Mouse (Mus musculus): Measurements from ENCODE around the gene 4930578G10Rik.
"Not testable (repeated sequence)": the region's sequence is repeated elsewhere in the genome, so short reads cannot be mapped to it uniquely, and the experiment has no call there.

The 4930578G10Rik gene

GRCm38 (mm10) chr4:42735245-42735644, at the start of gene 4930578G10Rik:
Gene 4930578G10Rik (plus strand): TSS chr4:42735545.
- DNase-seq (ENCODE audit: low read depth, low spot score) = not testable (repeated sequence)

GRCm38 (mm10) chr4:42756477-42756876, 21.1 kb downstream of the 4930578G10Rik start, which contains the start of gene Ccl19:
Gene Ccl19 (minus strand): TSS chr4:42756577.
- not testable (repeated sequence) for DNase-seq (ENCODE audit: low read depth, low spot score)

GRCm38 (mm10) chr4:42773893-42774292, 38.5 kb downstream of the 4930578G10Rik start, which contains the start of gene Ccl21a:
Gene Ccl21a (minus strand): TSS chr4:42773993.
- not testable (repeated sequence) for DNase-seq (ENCODE audit: low read depth, low spot score)

GRCm38 (mm10) chr4:42853788-42854187, 118.4 kb downstream of the 4930578G10Rik start, which contains the start of gene Fam205a1:
Gene Fam205a1 (minus strand): TSS chr4:42853888.
- DNase-seq (ENCODE audit: low read depth, low spot score) = not testable (repeated sequence)

GRCm38 (mm10) chr4:42856671-42857070, 121.3 kb downstream of the 4930578G10Rik start, which contains the start of gene Gm12394:
Gene Gm12394 (minus strand): TSS chr4:42856771.
- not testable (repeated sequence) for DNase-seq (ENCODE audit: low read depth, low spot score)

- not testable (repeated sequence) for DNase-seq (ENCODE audit: low read depth, low spot score)
Observed at GRCm38 (mm10) chr4:42860483-42860882, 125.1 kb downstream of the 4930578G10Rik start.

GRCm38 (mm10) chr4:42863487-42863886, 128.1 kb downstream of the 4930578G10Rik start:
- not testable (repeated sequence) for DNase-seq (ENCODE audit: low read depth, low spot score)

- no peak for DNase-seq (ENCODE audit: low read depth, low spot score)
Observed at GRCm38 (mm10) chr4:42867390-42867789, 132.0 kb downstream of the 4930578G10Rik start.

GRCm38 (mm10) chr4:42868193-42868592, 132.8 kb downstream of the 4930578G10Rik start:
- no peak for DNase-seq (ENCODE audit: low read depth, low spot score)

- DNase-seq (ENCODE audit: low read depth, low spot score) = no peak
Observed at GRCm38 (mm10) chr4:42870748-42871147, 135.4 kb downstream of the 4930578G10Rik start.

GRCm38 (mm10) chr4:42872151-42872550, 136.8 kb downstream of the 4930578G10Rik start:
- no peak for DNase-seq (ENCODE audit: low read depth, low spot score)

GRCm38 (mm10) chr4:42872746-42873435, 137.5 kb downstream of the 4930578G10Rik start:
- no peak for DNase-seq (ENCODE audit: low read depth, low spot score)

- DNase-seq (ENCODE audit: low read depth, low spot score) = no peak
Observed at GRCm38 (mm10) chr4:42874134-42874533, 138.8 kb downstream of the 4930578G10Rik start, which contains the start of gene Fam205c. Gene Fam205c (minus strand): TSS chr4:42874234.

- DNase-seq (ENCODE audit: low read depth, low spot score) = peak; percentile 63
Observed at GRCm38 (mm10) chr4:42876586-42877291, 141.4 kb downstream of the 4930578G10Rik start.

GRCm38 (mm10) chr4:42877657-42878056, 142.3 kb downstream of the 4930578G10Rik start:
- no peak for DNase-seq (ENCODE audit: low read depth, low spot score)

- peak; percentile 19 for DNase-seq (ENCODE audit: low read depth, low spot score)
Observed at GRCm38 (mm10) chr4:42879829-42880676, 144.7 kb downstream of the 4930578G10Rik start.

- no peak for DNase-seq (ENCODE audit: low read depth, low spot score)
Observed at GRCm38 (mm10) chr4:42880677-42880948, 145.3 kb downstream of the 4930578G10Rik start.

GRCm38 (mm10) chr4:42886926-42887325, 151.6 kb downstream of the 4930578G10Rik start:
- DNase-seq (ENCODE audit: low read depth, low spot score) = no peak

GRCm38 (mm10) chr4:42888806-42889205, 153.5 kb downstream of the 4930578G10Rik start:
- no peak for DNase-seq (ENCODE audit: low read depth, low spot score)

- no peak for DNase-seq (ENCODE audit: low read depth, low spot score)
Observed at GRCm38 (mm10) chr4:42891176-42891575, 155.8 kb downstream of the 4930578G10Rik start.

GRCm38 (mm10) chr4:42895118-42895517, 159.8 kb downstream of the 4930578G10Rik start:
- no peak for DNase-seq (ENCODE audit: low read depth, low spot score)

All from A20 (cell line).